Mouse (Mus musculus): ENCODE results near the gene Gm9044. TPM values are rescaled to one million over a fixed set of nuclear protein-coding genes. Genes with fewer than 3 reads are reported as not detected.
"Not testable (repeated sequence)": the region's sequence is repeated elsewhere in the genome, so short reads cannot be mapped to it uniquely, and the experiment has no call there.

Gene Gm9044
- not detected for total RNA-seq (2021)
- long read RNA-seq, experiment 1 = 0 reads
- long read RNA-seq, experiment 2 = 0 reads

- not testable (repeated sequence) for DNase-seq (ENCODE audit: low spot score)
Observed at GRCm38 (mm10) chr10:118332308-118332707, at the start of gene Gm9044. TSS of gene Gm9044 (minus strand) at chr10:118332408.

GRCm38 (mm10) chr10:118370443-118370842 lies 38.2 kb upstream of the Gm9044 start:
- DNase-seq (ENCODE audit: low spot score) = peak; percentile 66

GRCm38 (mm10) chr10:118369518-118369917 lies 37.3 kb upstream of the Gm9044 start:
- no peak for DNase-seq (ENCODE audit: low spot score)

GRCm38 (mm10) chr10:118354005-118354404 lies 21.8 kb upstream of the Gm9044 start, which contains the start of gene Gm9049:
TSS of gene Gm9049 (minus strand) at chr10:118354105.
- DNase-seq (ENCODE audit: low spot score) = not testable (repeated sequence)

- DNase-seq (ENCODE audit: low spot score) = not testable (repeated sequence)
Observed at GRCm38 (mm10) chr10:118348579-118348978, 16.4 kb upstream of the Gm9044 start, which contains the start of gene Gm9048. TSS of gene Gm9048 (minus strand) at chr10:118348679.

- not testable (repeated sequence) for DNase-seq (ENCODE audit: low spot score)
Observed at GRCm38 (mm10) chr10:118343155-118343554, 10.9 kb upstream of the Gm9044 start, which contains the start of gene Gm9046. TSS of gene Gm9046 (minus strand) at chr10:118343255.

GRCm38 (mm10) chr10:118337731-118338130 lies 5.5 kb upstream of the Gm9044 start, which contains the start of gene Gm9045:
TSS of gene Gm9045 (minus strand) at chr10:118337831.
- not testable (repeated sequence) for DNase-seq (ENCODE audit: low spot score)

- DNase-seq (ENCODE audit: low spot score) = not testable (repeated sequence)
Observed at GRCm38 (mm10) chr10:118326869-118327268, 5.3 kb downstream of the Gm9044 start, which contains the start of gene Gm9040. TSS of gene Gm9040 (minus strand) at chr10:118326969.

GRCm38 (mm10) chr10:118319024-118319423 lies 13.2 kb downstream of the Gm9044 start:
- no peak for DNase-seq (ENCODE audit: low spot score)

- not testable (repeated sequence) for DNase-seq (ENCODE audit: low spot score)
Observed at GRCm38 (mm10) chr10:118302133-118302532, 30.1 kb downstream of the Gm9044 start.

- no peak for DNase-seq (ENCODE audit: low spot score)
Observed at GRCm38 (mm10) chr10:118294938-118295337, 37.3 kb downstream of the Gm9044 start, which contains the start of gene Iltifb. TSS of gene Iltifb (minus strand) at chr10:118295038.

- DNase-seq (ENCODE audit: low spot score) = not testable (repeated sequence)
Observed at GRCm38 (mm10) chr10:118283016-118283415, 49.2 kb downstream of the Gm9044 start.

GRCm38 (mm10) chr10:118282565-118282964 lies 49.6 kb downstream of the Gm9044 start:
- not testable (repeated sequence) for DNase-seq (ENCODE audit: low spot score)

Other genes with a start within 250 kb of the Gm9044 start
- 1 to 10 TPM; 2.1 to 2.8 TPM for gene Mdm1, start 190.6 kb downstream of the Gm9044 start, total RNA-seq (2021)
- not detected for gene Il22, start 127.5 kb downstream of the Gm9044 start, total RNA-seq (2021)
- under 1 TPM; 0.39 to 0.43 TPM for gene Gm32717, start 91.6 kb downstream of the Gm9044 start, total RNA-seq (2021)
- gene Gm32802, start 73.7 kb downstream of the Gm9044 start, total RNA-seq (2021) = under 1 TPM; 0.39 to 0.43 TPM
- not detected for gene Iltifb, start 37.4 kb downstream of the Gm9044 start, total RNA-seq (2021)
- not detected for gene Gm9040, start 5.4 kb downstream of the Gm9044 start, total RNA-seq (2021)
- not detected for gene Gm9045, start 5.4 kb upstream of the Gm9044 start, total RNA-seq (2021)
- gene Gm9046, start 10.8 kb upstream of the Gm9044 start, total RNA-seq (2021) = not detected
- not detected for gene Gm9048, start 16.3 kb upstream of the Gm9044 start, total RNA-seq (2021)
- gene Gm9049, start 21.7 kb upstream of the Gm9044 start, total RNA-seq (2021) = not detected
- gene Ifng, start 108.6 kb upstream of the Gm9044 start, total RNA-seq (2021) = not detected

Measured in gastrocnemius, adult 18-20 months (tissue).